Mouse (Mus musculus): ENCODE measurements around the gene Cnot10.

DNA sequence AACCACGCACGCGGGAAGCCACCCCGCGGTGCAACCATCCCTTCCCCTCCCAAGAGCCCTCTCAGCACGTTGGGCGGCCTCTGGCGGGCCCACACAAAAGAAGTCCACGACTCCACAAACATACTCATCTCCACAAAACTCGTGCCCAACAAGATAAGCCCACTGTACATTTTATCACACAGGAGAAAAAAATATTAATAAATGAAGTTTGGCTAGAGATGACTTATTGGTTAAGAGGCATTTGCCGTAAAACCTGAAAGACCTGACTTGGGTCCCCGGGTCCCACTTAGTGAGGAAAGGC, 78.4 kb downstream of the Cnot10 start:
- TF ChIP-seq POLR2A (IDR thresholded peaks at IDR 0.05; ENCODE audit: low read depth, low read length) (no peak), ZKSCAN1 (IDR thresholded peaks at IDR 0.05; ENCODE audit: borderline replicate concordance, low read depth, low read length) (no peak), CTCF (conservative IDR thresholded peaks at IDR 0.05 in 1 of 2, IDR thresholded peaks at IDR 0.05 in 1 of 2; ENCODE audit: low read depth in 2 of 2, low read length in 2 of 2) (no peak), EP300 (IDR thresholded peaks at IDR 0.05; ENCODE audit: low read length) (no peak), SMC3 (IDR thresholded peaks at IDR 0.05; ENCODE audit: low read depth, low read length) (no peak), MAZ (IDR thresholded peaks at IDR 0.05; ENCODE audit: low read depth, low read length) (no peak)

Data from CH12.LX (cell line).